Mouse (Mus musculus) hindbrain, embryonic 16.5 days (tissue): ENCODE results near the gene Prm3. TPM values are rescaled to one million over a fixed set of nuclear protein-coding genes. Genes with fewer than 3 reads are reported as not detected.
"Not testable (repeated sequence)": the region's sequence is repeated elsewhere in the genome, so short reads cannot be mapped to it uniquely, and the experiment has no call there.

Source experiments
- ATAC-seq: fragments of 200-750 bp; cut with Nextera tagmentation; 2 replicates; pipeline ENCODE4 v1.8.0; 2017; ENCODE audit warnings: moderate TSS enrichment, moderate library complexity
- H3K27ac ChIP-seq: fragments of 300-500 bp; sonication (generic); 2 replicates; pipeline ENCODE4 v1.5.1; 2014; ENCODE audit warnings: low read depth, mild to moderate bottlenecking, control low read depth, low read length, moderate library complexity
- H3K27me3 ChIP-seq: fragments of 300-500 bp; sonication (generic); replicated peaks from 2 replicates; pipeline ENCODE4 v1.6.1; 2014; ENCODE audit warnings: low read length; ENCODE audit not compliant: control insufficient read depth, insufficient read depth
- H3K36me3 ChIP-seq: fragments of 300-500 bp; sonication (generic); 2 replicates; pipeline ENCODE4 v1.6.1; 2014; ENCODE audit warnings: mild to moderate bottlenecking, low read length, moderate library complexity, mixed read lengths; ENCODE audit not compliant: control insufficient read depth, insufficient read depth
- H3K4me1 ChIP-seq: fragments of 300-500 bp; sonication (generic); 2 replicates; pipeline ENCODE4 v1.6.1; 2014; ENCODE audit warnings: low read depth, low read length; ENCODE audit not compliant: control insufficient read depth, insufficient read depth
- H3K4me2 ChIP-seq: fragments of 300-500 bp; sonication (generic); 2 replicates; pipeline ENCODE4 v1.6.1; 2014; ENCODE audit warnings: mild to moderate bottlenecking, low read length, control low read depth, moderate library complexity
- H3K4me3 ChIP-seq: fragments of 300-500 bp; sonication (generic); 2 replicates; pipeline ENCODE4 v1.5.1; 2014; ENCODE audit warnings: mild to moderate bottlenecking, low read length, control low read depth, moderate library complexity
- H3K9ac ChIP-seq: fragments of 300-500 bp; sonication (generic); 2 replicates; pipeline ENCODE4 v1.6.1; 2014; ENCODE audit warnings: low read depth, mild to moderate bottlenecking, control low read depth, low read length, moderate library complexity
- H3K9me3 ChIP-seq: fragments of 300-500 bp; sonication (generic); 2 replicates; pipeline ENCODE4 v1.6.1; 2014; ENCODE audit warnings: mild to moderate bottlenecking, low read length, moderate library complexity; ENCODE audit not compliant: control insufficient read depth
- WGBS: fragments of 180-500 bp; shearing (Covaris S2); extraction: QIAGEN DNeasy Blood & Tissue Kit; methylation state at CpG from one replicate; pipeline ENCODE4 v1.1.7; 2014; 5-methylcytosine and 5-hydroxymethylcytosine counted together
- polyA plus RNA-seq: library from polyadenylated mRNA; unstranded; fragments of >200 nt; fragmentation: Nextera tagmentation; extraction: Ambion mirVana; gene quantifications from 2 replicates; pipeline ENCODE4 v1.2.1, GENCODE M21; 2015

The Prm3 gene
- polyA plus RNA-seq, 1 experiment from 2014 or later, result not detected

DNA sequence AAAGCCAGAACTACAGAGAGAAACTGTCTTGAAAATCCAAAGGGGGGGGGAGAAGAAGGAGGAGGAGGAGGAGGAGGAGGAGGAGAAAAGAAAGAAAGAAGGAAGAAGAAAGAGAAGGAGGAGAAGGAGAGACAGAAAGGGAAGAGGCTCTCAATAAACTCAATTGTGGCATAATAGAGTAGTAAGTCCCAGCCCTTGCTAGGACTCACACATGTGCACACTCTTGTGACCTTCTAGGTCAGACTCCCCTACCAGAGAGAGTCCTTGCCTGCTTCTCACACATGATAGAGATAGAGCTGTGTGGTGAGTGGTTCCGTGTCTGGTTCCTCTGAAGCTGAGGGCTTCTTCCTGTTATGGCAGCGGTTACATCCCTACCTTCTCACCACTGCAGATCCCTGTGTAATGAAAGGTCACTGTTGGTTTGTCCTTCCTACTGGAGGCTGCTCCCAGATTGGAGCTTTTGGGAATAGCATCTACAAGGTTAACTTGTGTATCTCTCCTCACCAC, 22.2 kb upstream of the Prm3 start, which contains the start of gene Gm11172:
Gene Gm11172 (plus strand): TSS at position 51 of the 507 bp plus-strand sequence.
- Histone ChIP-seq H3K27ac (no peak within 1 kb of the TSS), H3K4me1 (no peaks in the 10 kb centered on the region), H3K36me3 (no peaks in the 10 kb centered on the region), H3K9ac (no peak within 1 kb of the TSS), H3K4me2 (no peak within 1 kb of the TSS), H3K27me3 (no peaks in the 10 kb centered on the region), H3K9me3 (no peaks in the 10 kb centered on the region), H3K4me3 (no peak within 1 kb of the TSS)
- ATAC-seq, result no peak
- WGBS, result 91% methylated on average over 2 of the region's 2 CpGs

GRCm38 (mm10) chr16:10810376-10810775, 19.7 kb upstream of the Prm3 start:
- 89% methylated on average over 1 of the region's 1 CpGs for WGBS
- Histone ChIP-seq H3K4me3 (no peak overlapping the region), H3K4me2 (no peak overlapping the region), H3K36me3 (no peaks in the 10 kb centered on the region), H3K27ac (no peak overlapping the region), H3K27me3 (no peaks in the 10 kb centered on the region), H3K9ac (no peak overlapping the region), H3K4me1 (no peaks in the 10 kb centered on the region), H3K9me3 (no peaks in the 10 kb centered on the region)
- no peak for ATAC-seq

DNA sequence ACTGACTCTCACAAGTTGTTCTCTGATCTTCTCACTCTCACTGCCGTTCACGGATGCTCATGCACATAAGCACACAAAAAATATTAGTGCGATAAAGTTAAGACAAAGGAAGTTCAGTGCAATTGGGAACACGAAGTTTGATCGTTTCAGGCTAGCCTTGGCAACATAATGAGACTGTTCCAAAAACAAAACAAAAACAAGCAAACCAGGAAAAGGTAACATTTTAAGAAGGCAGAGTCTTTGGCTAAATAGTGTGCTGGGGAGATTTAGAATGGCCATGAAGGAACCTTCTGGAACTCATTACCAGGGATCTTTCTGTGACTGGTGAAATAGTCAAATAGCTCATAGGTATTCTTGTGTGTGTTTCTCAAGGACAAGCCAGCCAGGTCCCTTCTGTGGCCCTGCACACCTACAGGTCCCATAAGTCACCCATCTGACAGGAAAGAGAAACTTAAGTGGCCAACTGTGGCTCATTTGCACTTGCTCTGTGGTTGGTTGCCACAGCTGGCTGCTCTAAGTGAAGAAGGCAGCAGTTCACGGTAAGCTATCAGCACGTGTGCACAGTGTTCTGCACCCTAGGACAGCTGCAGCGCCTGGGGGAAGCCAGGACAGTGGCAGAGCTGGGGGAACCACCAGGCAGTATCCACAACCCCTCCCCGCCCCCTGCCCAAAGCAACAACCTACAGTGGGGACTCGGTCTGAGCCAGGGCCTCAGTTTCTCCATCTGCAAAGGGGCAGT, 15.2 kb upstream of the Prm3 start, which contains the start of gene Prm1:
Gene Prm1 (minus strand): TSS at position 51 of the 739 bp plus-strand sequence.
- no peak for ATAC-seq
- Histone ChIP-seq H3K9ac (no peak within 1 kb of the TSS), H3K9me3 (no peaks in the 10 kb centered on the region)

GRCm38 (mm10) chr16:10802420-10802819, 11.7 kb upstream of the Prm3 start:
- not testable (repeated sequence) for H3K4me2 ChIP-seq, H3K9me3 ChIP-seq, H3K4me1 ChIP-seq, H3K27ac ChIP-seq, H3K4me3 ChIP-seq, ATAC-seq, H3K36me3 ChIP-seq, H3K27me3 ChIP-seq, H3K9ac ChIP-seq
- 89% methylated on average over 3 of the region's 3 CpGs for WGBS

More for the DNA sequence above, 15.2 kb upstream of the Prm3 start, which contains the start of gene Prm1:
- Histone ChIP-seq H3K4me1 (no peaks in the 10 kb centered on the region), H3K4me3 (no peak within 1 kb of the TSS), H3K36me3 (no peaks in the 10 kb centered on the region), H3K27ac (no peak within 1 kb of the TSS), H3K4me2 (no peak within 1 kb of the TSS), H3K27me3 (no peaks in the 10 kb centered on the region)
- WGBS, result 77% methylated on average over 10 of the region's 10 CpGs

DNA sequence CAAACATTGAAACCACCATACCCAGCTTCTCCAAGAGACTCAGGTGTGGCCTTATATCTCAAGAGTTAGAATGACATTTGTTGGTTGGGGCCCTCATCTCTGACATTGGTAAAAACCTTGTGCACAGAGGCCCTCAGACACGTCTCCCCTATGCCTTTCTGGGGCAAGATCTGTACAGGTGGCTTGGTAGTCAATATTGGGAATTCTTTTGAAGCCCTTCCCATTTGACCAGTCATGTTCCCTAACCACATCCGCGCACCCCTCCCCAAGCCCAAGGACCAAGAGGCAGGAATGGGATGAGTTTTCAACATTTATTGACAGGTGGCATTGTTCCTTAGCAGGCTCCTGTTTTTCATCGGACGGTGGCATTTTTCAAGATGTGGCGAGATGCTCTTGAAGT, 5.3 kb upstream of the Prm3 start, which contains the start of gene Prm2:
Gene Prm2 (minus strand): TSS at position 101 of the 400 bp plus-strand sequence.
- Histone ChIP-seq H3K4me1 (no peaks in the 10 kb centered on the region), H3K27me3 (no peaks in the 10 kb centered on the region), H3K36me3 (no peaks in the 10 kb centered on the region), H3K4me2 (no peak within 1 kb of the TSS), H3K9ac (no peak within 1 kb of the TSS), H3K27ac (no peak within 1 kb of the TSS), H3K4me3 (no peak within 1 kb of the TSS), H3K9me3 (no peaks in the 10 kb centered on the region)
- 81% methylated on average over 6 of the region's 6 CpGs for WGBS
- no peak for ATAC-seq

DNA sequence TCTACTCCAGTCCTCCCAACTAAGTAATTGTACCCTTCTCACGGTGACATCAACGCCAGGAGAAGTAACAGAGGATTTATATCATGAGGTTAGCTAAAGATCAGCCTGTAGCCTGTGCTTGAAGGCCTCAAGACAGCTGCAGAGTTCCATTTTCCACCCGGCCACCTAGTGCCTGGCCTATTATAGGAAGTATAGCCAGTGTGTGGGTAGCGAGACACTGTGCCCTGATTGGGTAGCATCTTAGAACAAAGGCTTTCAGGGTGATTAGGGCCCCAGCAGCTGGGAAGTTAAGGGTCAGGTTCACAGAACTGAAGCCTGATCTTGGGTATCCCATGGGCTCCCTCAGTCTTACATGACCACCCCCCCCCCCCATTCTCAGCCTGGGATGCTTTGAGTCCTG, 1.8 kb downstream of the Prm3 start:
- no peak overlapping the region for H3K9ac ChIP-seq
- no peaks in the 10 kb centered on the region for H3K36me3 ChIP-seq
- no peak overlapping the region for H3K27ac ChIP-seq
- 61% methylated on average over 4 of the region's 4 CpGs for WGBS
- no peak overlapping the region for H3K4me2 ChIP-seq
- no peak for ATAC-seq
- no peak overlapping the region for H3K4me3 ChIP-seq
- H3K27me3 ChIP-seq, result no peaks in the 10 kb centered on the region
- H3K9me3 ChIP-seq, result no peaks in the 10 kb centered on the region
- peaks cover 6% of the 10 kb centered on the region for H3K4me1 ChIP-seq

GRCm38 (mm10) chr16:10788271-10788670, 2.4 kb downstream of the Prm3 start, which contains the start of gene Tnp2:
Gene Tnp2, minus strand, starts transcription at chr16:10788660.
- H3K4me1 ChIP-seq, result peaks cover 8% of the 10 kb centered on the region
- H3K4me3 ChIP-seq, result no peak within 1 kb of the TSS
- WGBS, result 55% methylated on average over 16 of the region's 16 CpGs
- ATAC-seq, result no peak
- no peaks in the 10 kb centered on the region for H3K9me3 ChIP-seq
- H3K36me3 ChIP-seq, result no peaks in the 10 kb centered on the region
- no peaks in the 10 kb centered on the region for H3K27me3 ChIP-seq
- no peak within 1 kb of the TSS for H3K4me2 ChIP-seq
- H3K9ac ChIP-seq, result no peak within 1 kb of the TSS
- no peak within 1 kb of the TSS for H3K27ac ChIP-seq

GRCm38 (mm10) chr16:10787548-10788058, 3.1 kb downstream of the Prm3 start:
- no peak overlapping the region for H3K27ac ChIP-seq
- no peak for ATAC-seq
- H3K36me3 ChIP-seq, result no peaks in the 10 kb centered on the region
- 80% methylated on average over 7 of the region's 7 CpGs for WGBS
- no peaks in the 10 kb centered on the region for H3K9me3 ChIP-seq
- no peak overlapping the region for H3K4me3 ChIP-seq
- no peaks in the 10 kb centered on the region for H3K27me3 ChIP-seq
- no peak overlapping the region for H3K9ac ChIP-seq
- peaks cover 8% of the 10 kb centered on the region for H3K4me1 ChIP-seq
- H3K4me2 ChIP-seq, result no peak overlapping the region

GRCm38 (mm10) chr16:10786782-10787547, 3.7 kb downstream of the Prm3 start:
- 55% methylated on average over 4 of the region's 4 CpGs for WGBS
- Histone ChIP-seq H3K27ac (0 out of 2 replicates have a peak overlapping the region, but pooled peaks have one; percentile 96), H3K4me2 (no peak overlapping the region; the same call in 1 of the 2 replicates)

More at GRCm38 (mm10) chr16:10786782-10787547, 3.7 kb downstream of the Prm3 start:
- ATAC-seq, result no peak
- Histone ChIP-seq H3K9ac (no peak overlapping the region), H3K4me1 (peaks cover 12% of the 10 kb centered on the region), H3K27me3 (no peaks in the 10 kb centered on the region), H3K36me3 (no peaks in the 10 kb centered on the region), H3K4me3 (no peak overlapping the region), H3K9me3 (no peaks in the 10 kb centered on the region)
